Mouse (Mus musculus) stomach, postnatal 0 days (tissue): ENCODE results near the gene Ambra1.

Experiments
- CTCF ChIP-seq: IDR thresholded peaks from 2 replicates; pipeline ENCODE4 v1.5.1; 2016; ENCODE audit warnings: antibody characterized with exemption, low read depth, mild to moderate bottlenecking, moderate library complexity
- EP300 ChIP-seq: optimal IDR thresholded peaks from 2 replicates; pipeline ENCODE3; 2016; ENCODE audit warnings: antibody characterized with exemption

DNA sequence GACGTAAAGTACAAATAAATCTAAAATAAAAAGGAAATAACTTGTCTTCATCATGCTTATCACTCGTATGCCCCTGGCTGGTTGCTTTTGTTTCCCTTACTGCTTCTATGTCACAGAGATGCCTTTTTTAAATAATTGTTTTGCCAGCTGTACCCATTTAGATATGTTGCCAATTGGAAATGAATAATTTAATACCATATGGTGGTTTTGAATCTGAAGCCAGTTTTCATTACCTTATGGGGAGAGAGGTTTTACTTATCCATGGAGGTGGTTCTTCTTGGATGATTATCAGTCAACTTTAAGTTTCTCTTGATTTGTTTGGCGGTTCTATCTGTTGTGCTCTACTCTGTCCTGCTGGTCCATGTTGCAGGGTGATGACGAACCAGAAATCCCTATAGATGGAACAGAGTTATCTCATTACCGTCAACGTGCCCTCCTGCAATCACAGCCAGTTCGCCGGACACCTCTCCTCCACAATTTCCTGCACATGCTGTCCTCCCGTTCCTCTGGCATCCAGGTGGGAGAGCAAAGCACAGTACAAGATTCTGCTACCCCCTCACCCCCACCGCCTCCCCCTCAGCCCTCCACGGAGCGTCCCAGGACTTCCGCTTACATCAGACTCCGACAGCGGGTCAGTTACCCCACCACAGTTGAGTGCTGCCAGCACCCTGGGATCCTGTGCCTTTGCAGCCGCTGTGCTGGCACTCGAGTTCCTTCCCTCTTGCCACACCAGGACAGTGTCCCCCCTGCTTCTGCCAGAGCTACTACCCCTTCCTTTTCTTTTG is 42.2 kb downstream of the Ambra1 start:
- TF ChIP-seq CTCF = no peak
- TF ChIP-seq EP300 = no peak
